Mouse (Mus musculus) neural tube, embryonic 13.5 days (tissue): ENCODE results near the gene Thbs4. TPM values are rescaled to one million over a fixed set of nuclear protein-coding genes. Genes with fewer than 3 reads are reported as not detected.
A peak's percentile ranks its signal among the peaks of the same experiment; 100 is the strongest.

ENCODE experiments used
- ATAC-seq: fragments of 200-750 bp; cut with Nextera tagmentation; 2 replicates; pipeline ENCODE4 v1.8.0; 2017; ENCODE audit warnings: low read depth, mild to moderate bottlenecking, moderate TSS enrichment, moderate library complexity
- H3K27ac ChIP-seq: fragments of 300-500 bp; sonication (generic); replicated peaks from 2 replicates; pipeline ENCODE4 v1.5.1; 2015; ENCODE audit warnings: moderate library complexity, mild to moderate bottlenecking, inconsistent platforms
- H3K27me3 ChIP-seq: fragments of 300-500 bp; sonication (generic); 2 replicates; pipeline ENCODE4 v1.6.1; 2015; ENCODE audit warnings: mild to moderate bottlenecking, inconsistent platforms
- H3K36me3 ChIP-seq: fragments of 300-500 bp; sonication (generic); 2 replicates; pipeline ENCODE4 v1.6.1; 2015; ENCODE audit warnings: mild to moderate bottlenecking, inconsistent platforms
- H3K4me1 ChIP-seq: fragments of 300-500 bp; sonication (generic); replicated peaks from 2 replicates; pipeline ENCODE4 v1.6.1; 2015; ENCODE audit warnings: inconsistent platforms
- H3K4me2 ChIP-seq: fragments of 300-500 bp; sonication (generic); 2 replicates; pipeline ENCODE4 v1.6.1; 2015; ENCODE audit warnings: inconsistent platforms, mild to moderate bottlenecking, moderate library complexity
- H3K4me3 ChIP-seq: fragments of 300-500 bp; sonication (generic); 2 replicates; pipeline ENCODE4 v1.5.1; 2015; ENCODE audit warnings: mild to moderate bottlenecking, inconsistent platforms
- H3K9ac ChIP-seq: fragments of 300-500 bp; sonication (generic); 2 replicates; pipeline ENCODE4 v1.6.1; 2015; ENCODE audit warnings: moderate library complexity, mild to moderate bottlenecking, inconsistent platforms
- H3K9me3 ChIP-seq: fragments of 300-500 bp; sonication (generic); 2 replicates; pipeline ENCODE4 v1.6.1; 2016; ENCODE audit warnings: inconsistent platforms
- WGBS: fragments of 180-500 bp; shearing (Covaris S2); methylation state at CpG from one replicate; pipeline ENCODE4 v1.1.7; 2015; 5-methylcytosine and 5-hydroxymethylcytosine counted together
- polyA plus RNA-seq: library from polyadenylated mRNA; unstranded; fragments of >200 nt; fragmentation: Nextera tagmentation; extraction: Ambion mirVana; gene quantifications from 2 replicates; pipeline ENCODE4 v1.2.1, GENCODE M21; 2015

The Thbs4 gene
- polyA plus RNA-seq, 1 experiment from 2014 or later: 3.2 TPM

DNA sequence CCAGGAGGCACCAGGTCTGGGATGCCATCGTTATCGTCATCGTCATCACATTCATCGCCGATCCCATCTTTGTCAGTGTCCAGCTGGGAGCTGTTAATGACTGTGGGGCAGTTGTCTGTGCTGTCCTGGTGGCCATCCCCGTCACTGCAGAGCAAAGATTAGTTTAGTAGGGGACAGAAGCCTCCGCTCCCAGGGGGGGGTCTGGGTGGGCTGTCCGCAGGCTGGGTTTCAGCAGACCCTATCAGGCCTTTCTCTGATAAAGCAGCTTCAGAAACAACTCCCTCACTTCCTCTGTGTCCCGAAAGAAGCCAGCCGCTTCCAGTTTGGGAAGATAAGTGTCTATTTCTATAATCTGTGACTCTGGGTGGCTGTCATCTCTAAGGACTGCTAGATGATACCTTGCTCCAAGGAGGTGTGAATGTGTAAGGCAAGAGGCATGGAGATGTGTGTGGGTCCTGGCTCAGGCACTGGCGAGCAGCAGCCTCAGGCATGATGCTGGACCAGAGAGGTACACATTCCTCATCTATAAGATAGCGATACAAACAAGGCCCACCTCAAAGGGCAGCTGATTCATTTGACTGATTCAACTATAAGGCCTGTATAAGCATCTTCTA lies 36.5 kb downstream of the Thbs4 start:
- no peaks in the 10 kb centered on the region for H3K4me1 ChIP-seq
- H3K9ac ChIP-seq: no peak overlapping the region
- H3K27me3 ChIP-seq: no peaks in the 10 kb centered on the region
- H3K9me3 ChIP-seq: no peaks in the 10 kb centered on the region
- no peak overlapping the region for H3K4me2 ChIP-seq
- no peak overlapping the region for H3K27ac ChIP-seq
- no peak overlapping the region for H3K4me3 ChIP-seq
- no peaks in the 10 kb centered on the region for H3K36me3 ChIP-seq
- ATAC-seq: no peak
- 86% methylated on average over 12 of the region's 12 CpGs for WGBS

DNA sequence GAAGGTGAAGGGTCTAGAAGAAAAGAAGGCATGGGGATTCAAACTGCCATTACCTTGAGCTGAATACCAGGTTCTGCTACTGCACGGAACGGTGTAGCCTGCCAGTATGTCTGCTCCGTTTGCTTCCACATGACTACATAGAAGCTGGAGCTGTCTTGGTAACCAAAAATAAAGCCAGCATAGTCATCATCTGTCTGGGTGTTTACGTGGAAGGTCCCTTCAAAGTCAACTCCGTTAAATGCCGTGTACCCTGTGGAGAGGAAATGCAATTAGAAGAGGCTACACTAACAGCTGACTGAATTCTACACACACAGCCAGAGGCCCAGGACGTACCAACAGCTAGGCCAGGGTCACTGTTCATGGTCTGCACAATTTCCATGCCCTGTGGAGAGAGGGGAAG lies 39.6 kb downstream of the Thbs4 start:
- Histone ChIP-seq H3K27me3 (no peaks in the 10 kb centered on the region), H3K27ac (no peak overlapping the region), H3K4me2 (no peak overlapping the region), H3K9ac (no peak overlapping the region), H3K9me3 (no peaks in the 10 kb centered on the region), H3K4me1 (0 out of 2 replicates have a peak, but pooled peaks cover 3% of the 10 kb centered on the region), H3K36me3 (no peaks in the 10 kb centered on the region), H3K4me3 (no peak overlapping the region)
- ATAC-seq: no peak
- WGBS: 62% methylated on average over 7 of the region's 7 CpGs

DNA sequence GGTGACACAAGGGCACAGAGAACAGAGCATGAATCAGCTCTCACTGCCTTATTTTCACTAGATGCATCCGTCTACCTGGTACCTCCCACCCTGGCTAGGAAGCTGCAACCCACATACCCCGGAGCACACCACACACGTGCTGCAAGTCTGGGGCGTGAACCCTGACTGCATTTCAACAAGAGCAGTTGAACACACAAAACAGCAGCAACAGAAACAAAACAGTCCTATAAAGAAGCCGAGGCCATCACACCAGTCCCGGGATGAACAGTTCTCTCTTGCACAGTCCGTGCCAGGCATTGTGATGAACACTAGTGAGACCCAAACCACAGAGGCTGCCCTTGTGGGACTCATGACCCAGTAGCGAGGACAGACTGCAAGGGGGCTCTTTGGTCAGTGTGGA lies 40.9 kb downstream of the Thbs4 start:
- 0 out of 2 replicates have a peak, but pooled peaks cover 3% of the 10 kb centered on the region for H3K4me1 ChIP-seq
- no peaks in the 10 kb centered on the region for H3K36me3 ChIP-seq
- no peak overlapping the region for H3K9ac ChIP-seq
- no peaks in the 10 kb centered on the region for H3K9me3 ChIP-seq
- H3K4me3 ChIP-seq: no peak overlapping the region
- H3K27me3 ChIP-seq: no peaks in the 10 kb centered on the region
- no peak for ATAC-seq
- no peak overlapping the region for H3K27ac ChIP-seq
- no peak overlapping the region for H3K4me2 ChIP-seq
- 88% methylated on average over 8 of the region's 8 CpGs for WGBS

DNA sequence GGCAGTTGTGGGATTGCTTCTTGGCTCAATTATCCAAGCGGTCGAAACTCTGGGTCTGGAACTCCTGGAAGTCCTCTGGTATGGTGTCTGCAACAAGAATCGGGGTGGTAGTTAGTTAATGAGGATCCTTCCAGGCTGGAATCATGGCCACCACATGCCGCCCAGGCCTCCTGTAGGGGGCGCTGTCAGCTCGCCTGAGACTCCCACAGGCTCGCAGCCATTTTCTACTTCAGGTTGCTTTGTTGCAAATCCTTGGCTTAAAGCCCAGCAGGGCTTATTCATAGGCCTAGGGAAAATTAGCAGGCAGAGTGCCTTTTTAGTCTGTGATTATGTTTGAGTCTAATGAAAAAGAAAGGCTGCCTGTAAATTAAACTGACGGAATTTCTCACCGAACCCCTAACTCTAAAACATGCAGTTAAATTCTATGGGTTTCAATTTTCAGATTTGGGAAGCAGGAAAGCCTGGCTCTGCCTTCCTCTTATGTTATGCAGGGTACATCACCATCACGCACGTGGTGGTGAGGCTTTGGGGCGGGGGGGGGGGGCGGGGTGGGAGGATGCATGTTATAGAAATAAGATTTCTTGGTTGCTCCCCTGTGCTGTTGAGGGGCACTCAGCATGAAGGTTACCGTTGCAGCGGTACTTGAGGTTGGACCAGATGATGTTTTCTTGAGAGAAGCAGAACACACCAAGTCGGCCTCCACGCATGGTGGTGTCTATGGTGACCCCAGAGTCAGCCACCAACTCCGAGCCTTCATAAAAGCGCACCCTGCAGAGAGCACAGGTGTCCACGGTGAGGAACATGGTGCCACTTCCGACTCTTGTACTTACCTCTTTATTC lies 42.7 kb downstream of the Thbs4 start:
- peak; percentile 88 for ATAC-seq
- no peak overlapping the region for H3K9ac ChIP-seq

DNA sequence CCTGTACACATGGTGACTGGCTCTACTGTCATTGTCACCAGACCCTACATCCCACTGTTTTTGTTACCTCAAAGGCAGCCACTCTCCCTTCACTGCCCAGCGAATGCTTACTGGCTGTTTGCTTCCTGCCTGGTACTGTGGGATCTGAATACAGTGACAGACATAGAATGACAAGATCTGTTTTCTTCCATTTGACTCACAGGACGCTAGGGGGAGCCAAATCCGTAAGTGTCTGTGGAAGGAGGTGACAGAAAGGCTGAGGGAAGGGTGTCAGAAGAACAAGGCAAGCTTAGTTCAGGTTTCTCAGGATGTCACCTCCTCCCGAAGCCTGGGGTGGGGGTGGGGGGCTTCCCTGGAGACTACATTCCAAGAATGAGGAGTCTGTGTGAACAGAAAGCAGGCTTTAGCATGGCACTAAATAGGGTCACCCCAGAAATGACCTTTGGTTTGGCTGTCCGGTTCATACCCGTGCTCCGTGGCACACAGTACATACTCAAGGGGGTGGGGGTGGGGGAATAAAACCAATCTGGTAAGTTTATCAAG lies 43.6 kb downstream of the Thbs4 start:
- Histone ChIP-seq H3K9ac (no peak overlapping the region), H3K36me3 (no peaks in the 10 kb centered on the region), H3K27ac (no peak overlapping the region), H3K27me3 (no peaks in the 10 kb centered on the region), H3K9me3 (no peaks in the 10 kb centered on the region), H3K4me3 (no peak overlapping the region), H3K4me1 (0 out of 2 replicates have a peak, but pooled peaks cover 3% of the 10 kb centered on the region), H3K4me2 (peak overlapping the region; percentile 24)
- 24% methylated on average over 7 of the region's 7 CpGs for WGBS
- ATAC-seq: peak; percentile 79

More for the DNA sequence above, 42.7 kb downstream of the Thbs4 start:
- 0 out of 2 replicates have a peak overlapping the region, but pooled peaks have one; percentile 24 for H3K4me2 ChIP-seq
- no peaks in the 10 kb centered on the region for H3K9me3 ChIP-seq
- peak overlapping the region; percentile 30 for H3K27ac ChIP-seq
- WGBS: 59% methylated on average over 21 of the region's 21 CpGs
- H3K4me3 ChIP-seq: no peak overlapping the region
- no peaks in the 10 kb centered on the region for H3K36me3 ChIP-seq
- no peaks in the 10 kb centered on the region for H3K27me3 ChIP-seq
- H3K4me1 ChIP-seq: 0 out of 2 replicates have a peak, but pooled peaks cover 3% of the 10 kb centered on the region

DNA sequence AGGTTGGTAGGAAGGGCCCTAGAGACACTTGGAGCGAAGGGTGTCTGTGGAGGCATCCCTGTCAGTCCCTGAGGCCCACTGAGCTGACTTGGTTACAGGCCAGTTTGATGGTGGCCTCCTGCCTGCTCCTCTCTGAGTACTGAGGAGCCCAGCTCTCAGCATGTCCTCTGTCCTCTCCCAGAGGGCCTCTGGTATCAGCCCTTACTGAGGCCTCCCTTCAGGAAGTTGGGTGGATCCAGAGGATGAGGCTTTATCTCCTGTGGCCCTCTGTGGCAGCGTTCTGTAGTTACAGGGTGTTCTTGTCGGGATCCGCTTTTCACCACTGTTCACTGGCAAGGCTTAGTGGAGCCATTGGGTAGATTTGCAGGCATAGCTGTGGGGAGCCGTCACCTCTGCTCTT lies 51.3 kb downstream of the Thbs4 start:
- Histone ChIP-seq H3K4me2 (no peak overlapping the region), H3K36me3 (no peaks in the 10 kb centered on the region), H3K27me3 (no peaks in the 10 kb centered on the region), H3K4me1 (peaks cover 6% of the 10 kb centered on the region), H3K27ac (no peak overlapping the region), H3K9ac (no peak overlapping the region), H3K9me3 (no peaks in the 10 kb centered on the region), H3K4me3 (no peak overlapping the region)
- WGBS: 84% methylated on average over 5 of the region's 5 CpGs
- ATAC-seq: no peak

DNA sequence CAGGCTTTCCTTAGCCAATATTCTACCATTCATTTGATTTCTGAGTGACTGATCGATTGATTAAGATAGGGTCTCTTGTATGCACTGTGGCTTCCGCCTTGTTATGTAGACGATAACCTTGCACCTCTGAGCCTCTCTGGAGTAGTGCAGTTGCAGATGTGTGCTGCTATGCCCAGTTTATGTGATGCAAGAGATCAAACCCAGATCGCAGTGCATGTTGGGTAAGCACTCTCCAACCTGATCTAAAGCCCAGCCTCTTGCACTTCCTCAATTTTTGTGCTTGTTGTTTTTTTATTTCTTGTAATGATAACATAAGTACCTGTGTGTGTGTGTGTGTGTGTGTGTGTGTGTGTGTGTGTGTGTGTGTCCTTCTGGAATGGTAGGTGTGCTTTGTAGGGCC lies 51.7 kb downstream of the Thbs4 start:
- Histone ChIP-seq H3K9me3 (no peaks in the 10 kb centered on the region), H3K4me2 (no peak overlapping the region), H3K27ac (no peak overlapping the region), H3K36me3 (no peaks in the 10 kb centered on the region), H3K4me1 (peaks cover 6% of the 10 kb centered on the region), H3K4me3 (no peak overlapping the region), H3K27me3 (no peaks in the 10 kb centered on the region), H3K9ac (no peak overlapping the region)
- ATAC-seq: no peak
- 94% methylated on average over 4 of the region's 4 CpGs for WGBS

DNA sequence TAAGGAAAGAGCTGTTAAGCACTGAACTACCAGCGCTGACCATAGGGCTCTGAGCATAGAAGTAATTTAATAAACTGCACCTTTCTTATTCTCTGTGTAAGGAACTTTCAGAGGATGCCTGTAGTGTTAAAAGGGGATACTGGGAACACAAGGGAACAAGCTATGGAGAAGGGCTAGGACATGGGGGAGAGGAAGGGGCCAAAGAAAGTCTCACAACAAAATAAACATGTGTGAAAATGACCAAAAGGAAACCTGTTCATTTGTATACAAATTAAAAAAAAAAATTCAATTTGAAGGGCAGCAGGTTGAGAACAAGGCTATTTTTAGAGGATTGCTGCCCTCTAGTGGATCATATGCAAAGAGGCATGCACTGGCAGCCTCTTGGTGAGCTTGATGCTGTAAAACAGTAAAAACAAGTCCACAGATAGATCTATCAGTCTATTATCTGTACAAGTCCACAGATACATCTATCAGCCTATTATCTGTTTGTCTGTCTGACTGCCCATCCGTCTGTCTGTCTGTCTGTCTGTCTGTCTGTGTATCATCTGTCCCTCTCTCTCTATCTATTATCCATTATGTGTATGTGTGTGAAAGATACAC lies 53.8 kb downstream of the Thbs4 start:
- Histone ChIP-seq H3K4me1 (peaks cover 22% of the 10 kb centered on the region), H3K27ac (no peak overlapping the region), H3K9me3 (no peaks in the 10 kb centered on the region), H3K27me3 (no peaks in the 10 kb centered on the region), H3K4me3 (no peak overlapping the region), H3K9ac (no peak overlapping the region), H3K36me3 (no peaks in the 10 kb centered on the region), H3K4me2 (no peak overlapping the region)
- 10% methylated on average over 2 of the region's 2 CpGs for WGBS
- ATAC-seq: 0 out of 2 replicates have a peak, but pooled peaks have one; percentile 24

DNA sequence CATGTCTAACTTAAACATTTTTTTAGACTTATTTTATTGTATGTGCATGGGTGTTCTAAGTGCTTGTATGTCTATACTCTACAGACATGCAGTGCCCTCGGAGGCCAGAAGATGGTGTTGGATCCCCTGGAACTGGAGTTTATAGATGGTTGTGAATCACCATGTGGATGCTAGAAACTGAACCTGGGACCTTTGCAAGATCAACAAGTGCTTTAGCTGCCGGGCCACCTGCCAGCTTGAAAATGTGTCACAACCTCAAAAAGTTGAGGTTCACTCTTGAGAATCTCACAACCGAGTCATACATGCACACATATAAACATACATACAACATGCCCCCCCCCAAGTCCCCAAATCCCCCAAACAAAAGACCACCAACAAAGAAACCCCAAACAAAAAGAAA lies 54.8 kb downstream of the Thbs4 start:
- Histone ChIP-seq H3K4me2 (no peak overlapping the region), H3K27ac (no peak overlapping the region), H3K4me3 (no peak overlapping the region), H3K9me3 (no peaks in the 10 kb centered on the region), H3K9ac (no peak overlapping the region), H3K27me3 (no peaks in the 10 kb centered on the region), H3K4me1 (peaks cover 31% of the 10 kb centered on the region), H3K36me3 (no peaks in the 10 kb centered on the region)
- WGBS: 90% methylated on average over 3 of the region's 3 CpGs
- no peak for ATAC-seq

DNA sequence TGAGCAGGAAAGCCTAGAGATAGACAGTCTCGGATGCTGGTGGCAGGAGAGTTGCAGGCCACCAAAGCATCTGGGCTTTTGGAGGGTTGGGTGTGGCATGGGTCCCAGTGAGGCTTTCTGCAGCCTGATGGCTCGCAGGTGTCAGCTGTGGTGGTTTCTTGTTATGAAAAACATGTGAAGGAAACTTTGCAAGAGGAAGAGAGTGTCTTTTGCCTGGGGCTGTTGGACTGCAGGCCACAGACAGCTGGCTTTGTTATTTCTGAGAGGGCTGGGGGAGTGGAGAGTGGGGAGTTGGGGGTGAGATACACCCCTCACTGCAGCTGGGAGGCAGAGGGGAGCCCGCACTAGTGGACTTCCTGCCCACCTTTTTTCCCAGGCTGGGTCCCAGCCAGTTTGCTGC lies 55.8 kb downstream of the Thbs4 start:
- Histone ChIP-seq H3K9me3 (no peaks in the 10 kb centered on the region), H3K9ac (no peak overlapping the region), H3K4me3 (no peak overlapping the region), H3K4me1 (peaks cover 41% of the 10 kb centered on the region), H3K4me2 (no peak overlapping the region), H3K27me3 (no peaks in the 10 kb centered on the region), H3K27ac (no peak overlapping the region), H3K36me3 (no peaks in the 10 kb centered on the region)
- WGBS: 81% methylated on average over 3 of the region's 3 CpGs
- ATAC-seq: no peak

DNA sequence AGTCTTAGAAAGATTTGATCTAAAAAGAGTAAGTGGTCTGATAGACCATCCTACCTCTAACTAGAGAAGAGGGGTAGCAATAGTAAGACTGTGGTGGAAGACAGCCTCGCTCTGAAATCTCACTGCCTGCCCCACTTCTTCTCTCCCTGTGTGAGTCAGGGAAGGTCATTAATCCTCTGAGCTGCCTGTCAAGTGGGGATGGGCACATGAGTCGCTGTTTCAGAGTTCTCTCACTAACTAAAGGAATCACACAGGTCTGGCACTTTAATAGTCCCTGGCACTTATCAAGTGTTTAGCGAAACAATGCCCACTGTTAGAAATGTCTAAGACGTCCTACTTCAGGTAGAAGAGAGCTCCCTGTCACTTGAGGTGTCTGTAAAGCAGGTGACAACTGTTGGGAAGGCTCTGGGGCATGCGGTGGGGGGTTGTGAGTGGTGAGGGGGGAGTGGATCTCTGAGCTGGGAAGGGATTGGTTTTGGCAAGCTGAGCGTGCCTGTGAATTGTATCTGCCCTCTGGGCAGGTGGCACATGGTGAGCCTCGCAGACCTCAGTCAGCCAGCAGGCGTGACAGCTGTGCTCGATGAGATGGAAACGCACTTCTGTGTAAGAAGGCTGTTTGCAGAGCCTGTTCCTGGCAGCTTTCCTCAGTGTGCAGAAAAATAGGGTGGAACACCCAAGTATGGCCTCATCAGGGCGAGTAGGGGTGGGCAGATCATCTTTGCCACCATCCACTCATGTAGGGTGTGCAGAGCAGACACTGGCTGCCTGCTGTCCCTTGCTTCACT lies 57.9 kb downstream of the Thbs4 start:
- no peaks in the 10 kb centered on the region for H3K27me3 ChIP-seq
- peak overlapping the region; percentile 42 for H3K27ac ChIP-seq
- H3K4me3 ChIP-seq: no peak overlapping the region
- 0 out of 2 replicates have a peak overlapping the region, but pooled peaks have one; percentile 31 for H3K9ac ChIP-seq
- no peak overlapping the region for H3K4me2 ChIP-seq
- WGBS: 25% methylated on average over 11 of the region's 11 CpGs
- H3K4me1 ChIP-seq: peaks cover 63% of the 10 kb centered on the region
- no peaks in the 10 kb centered on the region for H3K9me3 ChIP-seq
- peak; percentile 69 for ATAC-seq
- H3K36me3 ChIP-seq: no peaks in the 10 kb centered on the region
